Mouse (Mus musculus): Measurements from ENCODE around the gene Dnajb4.

DNA sequence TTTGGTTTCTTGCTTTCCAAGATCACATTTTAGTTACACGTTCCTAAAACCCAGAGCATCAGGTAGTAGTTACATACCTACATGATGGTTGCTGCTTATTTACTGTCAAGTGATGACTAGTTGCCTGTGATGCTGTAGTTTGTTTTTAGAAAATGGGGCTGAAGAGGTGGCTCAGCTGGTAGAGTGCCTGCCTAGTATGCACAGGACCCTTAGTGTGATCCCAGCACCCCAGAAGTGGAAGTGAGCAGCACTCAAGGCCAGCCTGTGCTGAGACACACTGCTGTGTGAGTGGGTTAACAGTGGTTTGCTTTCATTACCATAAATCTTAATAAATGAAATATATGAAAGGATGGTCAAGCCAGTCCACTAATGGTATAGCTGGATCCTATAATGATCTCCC is 29.5 kb upstream of the Dnajb4 start:
- TF ChIP-seq POLR2A (IDR thresholded peaks at IDR 0.05; ENCODE audit: borderline replicate concordance, extremely low read depth, insufficient read depth, insufficient read length, poor library complexity, severe bottlenecking) (no peak), CTCF (IDR thresholded peaks at IDR 0.05; ENCODE audit: borderline replicate concordance, extremely low read depth, insufficient read depth, insufficient read length) (no peak)
